Mouse (Mus musculus): ENCODE measurements at regions not wholly inside any gene's neighbourhood (a gene's known extent, or its start where the extent isn't known, plus 50 kb on each side); places are given as distances from the start of the nearest gene placed in this dataset.

DNA sequence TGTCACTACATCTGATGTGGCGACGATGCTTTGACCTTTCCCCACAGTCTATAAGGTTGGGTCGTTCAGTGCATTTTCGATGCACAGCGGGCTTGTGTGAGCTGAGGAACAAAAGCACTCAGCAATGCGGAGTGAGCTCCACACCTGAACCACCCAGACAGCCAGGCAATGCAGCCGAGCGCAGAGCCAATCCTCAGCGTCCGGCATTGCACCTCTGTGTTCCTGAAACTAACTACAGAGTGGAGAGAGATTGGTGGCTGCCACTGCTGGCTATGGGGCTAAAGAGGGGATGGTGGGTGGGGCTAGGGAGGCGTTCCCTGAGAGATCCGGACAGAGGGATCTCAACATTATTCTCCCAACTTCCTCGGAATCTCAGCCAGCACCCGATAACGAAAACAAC is 139.1 kb downstream of the Kif26a start:
- TF ChIP-seq CTCF (IDR thresholded peaks at IDR 0.05; ENCODE audit: low read depth): no peak
- TF ChIP-seq EP300 (IDR thresholded peaks at IDR 0.05; ENCODE audit: low read depth): no peak

Measured in heart, postnatal 0 days (tissue).